ENCODE assay signal across 7 mouse cellular contexts in genomic region chr16:4543266-4543665, GRCm38 (mm10).
"Had no signal": no experiment of that assay in that cellular context is flagged by ENCODE, and none has a peak within 500 bp of the region (broad histone marks: within the 10 kb centered on the region; RNA-seq: fewer than 3 reads in every experiment).

No protein-coding gene starts in this region.

- H3K27ac ChIP-seq: limb, embryonic 13.5 days; midbrain, embryonic 13.5 days had no signal

- H3K9ac ChIP-seq: limb, embryonic 13.5 days had no signal

- H3K27me3 ChIP-seq: limb, embryonic 13.5 days; midbrain, embryonic 13.5 days had no signal

- ATAC-seq: midbrain, embryonic 13.5 days had no signal

- H3K4me3 ChIP-seq: limb, embryonic 13.5 days; midbrain, embryonic 13.5 days had no signal

- H3K9me3 ChIP-seq: limb, embryonic 13.5 days; midbrain, embryonic 13.5 days had no signal

- H3K4me2 ChIP-seq: midbrain, embryonic 13.5 days had no signal

- DNase-seq: kidney, postnatal 25 days; left cerebral cortex, postnatal 4 days; lung, adult 18-20 months; right cerebral cortex, postnatal 14 days; thymus, postnatal 4 days had no signal
